Mouse (Mus musculus): Measurements from ENCODE around the gene Wdr59.
A peak's percentile ranks its signal among the peaks of the same experiment; 100 is the strongest.

Wdr59 gene

DNA sequence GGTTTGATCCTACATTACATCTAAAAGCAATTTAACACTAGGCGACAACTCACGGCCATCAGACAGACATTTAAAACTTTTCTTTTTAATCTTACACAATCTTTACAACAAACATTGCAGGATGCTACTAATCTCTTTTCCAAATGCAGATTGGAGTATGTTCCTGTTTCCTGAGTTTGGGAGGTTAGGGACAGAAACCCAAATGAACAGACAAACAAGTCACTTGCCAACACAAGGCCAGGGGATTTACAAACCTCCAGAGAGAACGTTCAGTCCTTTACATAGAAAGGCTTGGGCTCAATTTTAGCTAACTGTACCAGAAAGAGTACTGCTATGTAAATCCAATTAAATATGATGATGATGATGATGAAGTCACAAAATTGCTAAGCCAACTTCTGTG is 28.7 kb downstream of the Wdr59 start:
- no peak for DNase-seq (ENCODE audit: low read depth, low spot score)

GRCm38 (mm10) chr8:111492508-111492907 is 29.4 kb downstream of the Wdr59 start:
- DNase-seq (ENCODE audit: low read depth, low spot score), result no peak

DNA sequence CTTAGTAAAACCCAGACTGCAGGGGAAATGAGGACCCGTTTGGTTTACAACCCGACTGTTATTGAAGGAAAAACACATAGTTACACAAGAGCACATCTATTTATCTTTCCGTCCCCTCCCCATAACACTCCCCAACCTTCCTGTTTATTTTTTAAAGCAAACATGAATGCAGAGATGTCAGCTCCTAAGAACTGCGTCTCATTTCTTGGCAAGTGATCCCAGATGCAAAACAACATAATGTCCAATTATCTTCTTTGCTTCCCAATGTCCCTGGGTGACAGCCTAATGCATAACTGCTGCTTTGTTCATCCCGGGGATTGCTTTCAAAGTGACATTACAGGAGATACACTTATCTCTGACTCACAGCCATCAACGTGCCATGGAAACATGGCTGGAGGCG is 30.7 kb downstream of the Wdr59 start:
- DNase-seq (ENCODE audit: low read depth, low spot score), result no peak

GRCm38 (mm10) chr8:111490034-111490591 is 31.8 kb downstream of the Wdr59 start:
- no peak for DNase-seq (ENCODE audit: low read depth, low spot score)

- DNase-seq (ENCODE audit: low read depth, low spot score), result no peak
These were observed 41.2 kb downstream of the Wdr59 start for GRCm38 (mm10) chr8:111480691-111481090.

DNA sequence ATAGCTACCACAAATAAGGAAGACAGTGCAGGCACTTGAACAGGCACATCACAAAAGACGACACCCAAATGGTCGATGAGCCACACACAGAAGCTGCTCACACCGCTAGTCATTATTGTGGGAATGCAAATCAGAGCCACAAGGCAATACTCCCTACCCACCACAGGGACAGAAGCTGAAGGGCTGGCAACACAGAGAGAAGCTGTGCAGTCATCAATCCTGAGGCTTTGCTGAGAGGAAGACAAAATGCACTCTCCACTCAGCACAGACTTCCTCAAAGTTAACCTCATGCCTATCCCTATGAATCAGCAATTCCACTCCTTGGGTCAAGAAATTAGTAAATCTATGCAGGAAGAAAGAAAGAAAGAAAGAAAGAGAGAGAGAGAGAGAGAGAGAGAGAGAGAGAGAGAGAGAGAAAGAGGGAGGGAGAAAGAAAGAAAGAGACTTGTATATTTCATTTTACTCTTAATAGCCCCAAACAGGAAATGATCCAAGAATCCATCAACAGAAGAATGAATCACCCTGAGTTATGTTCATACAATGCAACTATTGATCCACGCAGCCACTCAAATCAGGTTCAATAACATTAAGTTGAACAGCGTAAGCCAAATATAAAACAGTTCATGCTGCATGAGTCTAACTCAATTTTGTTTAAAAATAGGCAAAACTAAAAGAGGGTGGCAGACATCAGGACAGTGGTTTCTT is 44.0 kb downstream of the Wdr59 start:
- DNase-seq (ENCODE audit: low read depth, low spot score), result no peak

- DNase-seq (ENCODE audit: low read depth, low spot score), result no peak
These were observed 50.3 kb downstream of the Wdr59 start for GRCm38 (mm10) chr8:111471526-111472081.

- DNase-seq (ENCODE audit: low read depth, low spot score), result peak; percentile 50
These were observed 52.9 kb downstream of the Wdr59 start for GRCm38 (mm10) chr8:111469013-111469412.

DNA sequence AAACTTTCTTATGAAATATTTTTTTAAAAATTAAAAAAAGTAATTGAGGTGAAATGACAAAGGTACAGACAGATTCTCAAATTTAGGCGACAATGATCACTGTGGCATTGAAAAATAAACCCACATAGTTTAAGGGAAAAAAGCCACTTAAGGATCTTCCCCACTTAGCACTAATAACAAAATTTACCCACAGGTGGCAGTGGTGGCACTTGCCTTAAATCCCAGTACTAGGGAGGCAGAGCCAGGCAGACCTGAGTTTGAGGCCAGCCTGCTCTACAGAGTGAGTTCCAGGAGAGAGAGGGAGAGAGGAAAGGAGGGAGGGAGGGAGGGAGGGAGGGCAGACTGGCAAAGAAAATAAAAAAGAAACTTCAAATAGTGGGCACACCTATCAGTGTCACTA is 56.6 kb downstream of the Wdr59 start:
- DNase-seq (ENCODE audit: low read depth, low spot score), result no peak

DNA sequence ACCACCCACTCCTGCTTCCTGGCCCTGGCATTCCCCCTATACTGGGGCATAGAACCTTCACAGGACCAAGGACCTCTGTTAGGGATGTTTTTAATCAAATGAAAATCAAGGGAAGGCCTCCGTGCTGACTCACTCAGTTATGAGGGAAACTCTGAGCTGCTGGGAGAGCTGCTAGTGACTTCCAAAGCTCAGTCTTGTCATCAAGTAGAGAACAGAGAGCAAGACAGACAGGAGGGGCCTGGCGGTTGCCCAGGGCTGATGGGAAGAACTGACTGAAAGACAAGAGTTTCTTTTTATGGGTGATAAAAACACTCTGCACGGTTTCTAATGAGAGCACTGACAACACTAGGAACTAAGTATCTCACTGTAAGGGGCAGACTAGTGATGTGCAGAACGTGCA is 57.4 kb downstream of the Wdr59 start:
- no peak for DNase-seq (ENCODE audit: low read depth, low spot score)

- no peak for DNase-seq (ENCODE audit: low read depth, low spot score)
These were observed 72.2 kb downstream of the Wdr59 start for GRCm38 (mm10) chr8:111449671-111450070.

GRCm38 (mm10) chr8:111445960-111446660 is 75.8 kb downstream of the Wdr59 start:
- DNase-seq (ENCODE audit: low read depth, low spot score), result no peak

DNA sequence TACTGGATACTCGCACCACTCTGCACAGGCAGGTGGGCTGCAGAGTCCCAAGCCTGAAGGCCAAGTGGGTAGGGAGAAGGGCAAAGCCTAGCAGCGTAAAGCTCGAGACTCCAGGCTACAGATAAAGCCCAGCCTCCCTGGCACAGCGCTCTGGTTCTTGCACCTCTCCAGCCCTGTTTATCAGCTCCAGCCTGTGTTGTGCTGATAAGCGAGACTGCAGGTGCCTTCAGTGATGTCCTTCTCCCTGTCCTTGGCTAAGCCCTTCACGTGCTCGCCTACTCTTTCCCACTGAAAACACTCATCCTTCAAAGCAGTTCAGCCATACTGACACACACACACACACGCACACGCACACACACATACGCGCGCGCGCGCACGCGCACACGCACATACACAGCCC is 76.3 kb downstream of the Wdr59 start:
- no peak for DNase-seq (ENCODE audit: low read depth, low spot score)

- DNase-seq (ENCODE audit: low read depth, low spot score), result no peak
These were observed 77.6 kb downstream of the Wdr59 start for GRCm38 (mm10) chr8:111444245-111444644.

DNA sequence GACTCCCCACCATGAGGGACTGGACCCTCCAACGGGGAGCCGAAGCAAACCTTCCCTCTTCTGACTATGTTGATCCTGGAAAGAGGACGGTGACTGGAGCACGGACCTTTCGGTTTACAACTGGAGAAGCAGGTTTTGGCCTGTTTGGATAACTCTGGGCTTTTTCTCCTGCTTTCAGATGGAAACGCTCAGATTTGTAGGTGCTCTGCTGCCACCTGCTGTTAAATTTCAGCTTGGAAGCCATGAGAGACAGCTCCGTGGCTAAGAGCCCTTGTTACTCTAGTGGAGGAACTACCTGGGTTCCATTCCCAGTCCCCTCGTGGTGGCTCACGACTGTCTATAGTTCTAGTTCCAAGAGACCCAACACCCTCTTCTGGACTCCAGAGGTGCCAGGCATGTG is 82.7 kb downstream of the Wdr59 start:
- DNase-seq (ENCODE audit: low read depth, low spot score), result peak; percentile 62

DNA sequence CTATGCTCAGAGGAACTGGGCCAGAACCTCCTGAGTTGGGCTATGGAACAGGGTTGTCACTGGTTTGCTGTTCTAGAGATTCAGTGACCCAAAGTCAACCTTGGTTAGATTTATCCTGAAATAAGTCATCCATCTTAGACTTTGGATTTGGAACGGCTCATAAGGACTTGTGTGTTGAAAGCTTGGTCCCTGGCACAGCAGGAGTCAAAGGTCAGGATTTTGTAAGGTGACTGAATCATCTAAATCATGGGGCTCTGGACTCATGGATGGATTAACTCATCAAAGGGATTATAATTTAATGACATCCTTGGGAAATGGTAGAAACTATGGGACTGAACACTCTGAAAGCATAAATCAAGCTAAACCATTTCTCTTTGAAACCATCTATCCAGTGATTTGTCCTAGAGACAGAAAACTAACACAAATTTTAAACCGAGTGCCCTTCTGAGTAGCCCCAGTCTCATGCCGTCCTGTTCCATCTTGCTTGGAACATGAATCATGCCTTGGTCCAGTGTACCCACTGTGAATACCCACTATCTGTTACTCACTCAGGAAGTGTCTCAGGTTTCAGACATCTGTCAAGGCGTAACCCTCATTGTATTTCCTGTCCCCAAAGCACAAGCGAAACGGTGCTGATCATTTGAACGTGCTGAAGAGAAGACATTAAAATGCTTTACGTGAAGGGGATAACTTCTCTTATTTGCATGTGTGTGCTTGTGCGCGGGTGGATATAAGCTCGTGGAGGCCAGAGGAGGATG is 86.6 kb downstream of the Wdr59 start:
- DNase-seq (ENCODE audit: low read depth, low spot score), result no peak

- DNase-seq (ENCODE audit: low read depth, low spot score), result no peak
These were observed 97.2 kb downstream of the Wdr59 start for GRCm38 (mm10) chr8:111424646-111425045.

DNA sequence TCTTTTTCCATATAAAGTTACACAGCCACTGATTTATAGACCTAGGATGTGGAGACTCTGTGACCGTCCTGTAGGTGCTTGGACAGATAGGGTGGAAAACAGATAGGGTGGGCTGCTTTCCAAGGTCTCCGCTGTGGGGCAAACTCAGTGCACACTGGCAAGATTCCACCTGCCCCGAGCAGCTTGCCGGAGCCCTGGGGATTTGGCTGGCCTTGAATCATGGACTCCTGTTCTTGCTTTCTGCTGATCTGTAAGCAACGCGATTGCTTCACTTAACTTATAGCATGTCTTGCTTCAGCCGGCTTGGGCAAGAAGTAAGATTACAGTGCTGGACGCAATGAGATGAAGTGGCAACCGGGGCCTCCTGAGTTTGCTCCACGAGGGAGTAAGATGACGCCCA is 97.7 kb downstream of the Wdr59 start:
- DNase-seq (ENCODE audit: low read depth, low spot score), result no peak

DNA sequence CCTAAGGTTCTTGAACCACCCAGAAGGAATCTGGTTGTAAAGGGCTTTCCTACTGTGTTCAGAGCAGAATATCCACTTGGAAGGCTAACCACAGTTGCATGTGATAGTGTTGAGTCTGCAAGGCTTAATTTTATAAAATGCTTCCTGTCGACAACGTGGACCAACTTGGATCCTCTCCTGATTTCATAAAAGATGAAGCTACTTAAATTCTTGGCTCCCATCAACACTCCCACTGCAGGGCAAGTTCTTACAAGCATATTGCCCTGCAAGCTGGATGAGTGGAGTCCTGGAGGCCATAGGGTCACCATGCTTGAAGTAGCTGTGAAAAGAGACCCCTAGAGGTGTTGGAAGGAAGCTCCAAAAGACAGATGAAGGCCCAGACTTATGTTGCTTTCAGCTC is 99.3 kb downstream of the Wdr59 start:
- DNase-seq (ENCODE audit: low read depth, low spot score), result no peak

GRCm38 (mm10) chr8:111419171-111419570 is 102.7 kb downstream of the Wdr59 start:
- no peak for DNase-seq (ENCODE audit: low read depth, low spot score)

DNA sequence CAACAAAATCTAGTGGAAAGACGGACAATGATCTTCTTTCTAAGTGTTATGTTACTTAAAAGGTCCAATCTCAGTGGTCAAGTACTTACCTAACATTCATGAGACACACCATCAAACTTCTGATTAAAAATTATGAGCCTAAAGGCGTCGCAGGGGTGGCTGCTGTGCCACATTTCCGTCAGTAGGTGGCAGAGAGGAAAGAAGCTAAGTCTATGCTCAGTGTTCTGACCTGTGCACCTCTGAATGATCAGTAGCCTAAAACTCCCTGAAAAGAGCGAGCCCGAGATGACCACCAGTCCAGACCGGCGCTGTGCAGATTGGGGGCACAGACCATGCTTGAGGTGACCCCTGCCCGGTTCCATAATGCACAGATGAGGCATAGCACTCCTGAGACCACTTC is 103.3 kb downstream of the Wdr59 start:
- no peak for DNase-seq (ENCODE audit: low read depth, low spot score)

DNA sequence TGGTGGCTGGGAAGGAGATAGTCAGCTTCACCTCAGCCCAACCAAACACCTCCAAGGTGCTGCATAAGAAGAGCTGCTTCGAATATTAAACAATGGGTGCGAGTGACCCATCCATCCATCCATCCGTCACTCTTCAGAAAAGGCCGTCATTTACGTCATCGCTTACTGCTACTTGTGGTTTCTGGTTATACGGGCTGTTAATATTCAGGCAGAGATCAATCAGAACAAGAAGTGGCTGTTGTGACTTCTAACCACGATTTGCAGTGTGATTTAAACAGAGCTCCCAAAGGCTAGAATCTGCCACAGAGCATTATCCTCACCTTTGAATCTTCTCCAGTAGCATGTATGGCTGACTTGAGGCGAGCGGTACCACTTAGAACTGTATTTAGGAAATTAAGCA is 104.7 kb downstream of the Wdr59 start:
- DNase-seq (ENCODE audit: low read depth, low spot score), result no peak

All from telencephalon, adult 2 months (tissue).